Mouse (Mus musculus): ENCODE measurements around the gene Mterf1a.
"Not testable (repeated sequence)": the region's sequence is repeated elsewhere in the genome, so short reads cannot be mapped to it uniquely, and the experiment has no call there.

DNA sequence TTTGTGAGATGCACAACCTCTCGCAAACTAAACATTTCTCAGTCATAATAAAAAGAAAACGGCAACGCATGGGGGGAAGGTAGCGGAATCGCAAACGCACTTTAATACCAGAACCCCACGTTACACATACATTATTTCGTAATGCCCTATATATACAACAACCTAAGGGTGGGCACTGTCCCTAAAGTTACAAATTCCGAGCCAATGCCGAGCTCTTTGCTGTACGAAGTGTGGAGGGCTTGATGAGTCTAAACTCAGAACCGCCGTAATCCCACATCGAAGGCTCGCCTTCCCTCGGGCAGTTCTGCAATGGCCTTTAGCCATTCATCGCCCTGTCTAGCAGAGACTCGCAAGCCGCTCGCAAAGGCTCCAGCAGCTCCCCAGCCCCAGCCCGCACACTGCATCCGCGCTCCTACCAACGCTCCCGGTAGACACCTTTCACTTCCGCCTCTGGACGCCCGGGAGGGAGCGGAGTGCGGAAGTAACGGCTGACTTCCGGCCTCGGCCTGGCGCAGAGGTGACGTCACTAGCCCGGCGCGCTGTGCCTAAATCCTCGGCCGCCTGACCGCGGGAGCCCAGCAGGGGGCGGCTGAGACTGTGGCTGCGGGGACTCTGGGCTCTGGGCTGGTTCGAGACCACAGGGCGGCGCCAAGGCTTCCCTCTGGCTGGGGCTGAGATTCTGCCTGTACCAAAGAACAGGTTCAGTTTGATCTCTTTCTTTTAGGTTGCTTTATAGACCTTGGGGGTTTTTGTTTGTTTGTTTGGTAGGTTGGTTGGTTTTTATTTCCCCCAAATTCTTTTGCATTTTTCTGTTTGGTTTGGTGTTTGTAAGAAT, at the start of gene Mterf1a:
- TF ChIP-seq CTCF, POLR2A (IDR thresholded peaks at IDR 0.05; ENCODE audit: extremely low read depth, insufficient read depth, low read length): not testable (repeated sequence)

Measured in cortical plate, adult 2 months (tissue).